Mouse (Mus musculus): Measurements from ENCODE around the gene Mall.

The Mall gene

GRCm38 (mm10) chr2:127729671-127730070 lies at the start of gene Mall:
TSS of gene Mall (minus strand) at chr2:127729932.
- peak; percentile 6 for DNase-seq

GRCm38 (mm10) chr2:127778451-127778850 lies 48.7 kb upstream of the Mall start:
- no peak for DNase-seq

GRCm38 (mm10) chr2:127775013-127775412 lies 45.3 kb upstream of the Mall start:
- DNase-seq: no peak

GRCm38 (mm10) chr2:127774578-127774941 lies 44.8 kb upstream of the Mall start:
- no peak for DNase-seq

DNA sequence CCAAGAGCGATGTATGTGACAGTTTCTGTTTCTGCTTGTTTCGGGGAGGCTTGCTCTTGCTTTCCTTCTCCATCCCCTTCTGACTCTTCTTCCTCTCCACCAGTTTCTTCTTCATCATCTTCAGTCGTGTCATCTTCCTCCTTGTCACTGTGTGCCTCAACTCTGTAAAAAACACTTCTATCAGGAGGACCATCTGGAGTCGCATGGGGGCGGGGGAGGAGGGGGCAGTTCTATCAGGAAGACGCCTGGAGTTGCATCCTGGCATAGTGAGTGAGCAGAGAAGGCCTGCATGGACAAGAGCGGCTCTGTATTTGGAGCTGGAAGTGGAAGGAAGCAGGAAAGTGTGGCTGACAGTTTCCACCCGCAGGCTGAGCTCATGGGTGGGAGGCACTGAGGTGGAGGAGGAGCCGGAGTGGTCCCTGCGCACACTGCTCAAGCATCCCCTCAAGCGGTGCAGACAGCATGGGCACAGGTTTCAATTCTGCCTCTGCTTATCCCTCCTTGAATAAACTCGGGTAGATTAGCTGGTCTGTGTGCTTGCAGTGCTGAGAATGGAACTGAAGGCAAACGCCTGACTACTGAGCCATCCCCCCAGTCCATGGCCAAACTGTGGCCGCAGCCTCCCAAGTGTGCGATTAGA lies 44.3 kb upstream of the Mall start:
- no peak for DNase-seq

GRCm38 (mm10) chr2:127761587-127761986 lies 31.9 kb upstream of the Mall start:
- DNase-seq: no peak

- no peak for DNase-seq
These were observed 30.8 kb upstream of the Mall start for GRCm38 (mm10) chr2:127760429-127761000.

GRCm38 (mm10) chr2:127760014-127760413 lies 30.3 kb upstream of the Mall start:
- DNase-seq: no peak

DNA sequence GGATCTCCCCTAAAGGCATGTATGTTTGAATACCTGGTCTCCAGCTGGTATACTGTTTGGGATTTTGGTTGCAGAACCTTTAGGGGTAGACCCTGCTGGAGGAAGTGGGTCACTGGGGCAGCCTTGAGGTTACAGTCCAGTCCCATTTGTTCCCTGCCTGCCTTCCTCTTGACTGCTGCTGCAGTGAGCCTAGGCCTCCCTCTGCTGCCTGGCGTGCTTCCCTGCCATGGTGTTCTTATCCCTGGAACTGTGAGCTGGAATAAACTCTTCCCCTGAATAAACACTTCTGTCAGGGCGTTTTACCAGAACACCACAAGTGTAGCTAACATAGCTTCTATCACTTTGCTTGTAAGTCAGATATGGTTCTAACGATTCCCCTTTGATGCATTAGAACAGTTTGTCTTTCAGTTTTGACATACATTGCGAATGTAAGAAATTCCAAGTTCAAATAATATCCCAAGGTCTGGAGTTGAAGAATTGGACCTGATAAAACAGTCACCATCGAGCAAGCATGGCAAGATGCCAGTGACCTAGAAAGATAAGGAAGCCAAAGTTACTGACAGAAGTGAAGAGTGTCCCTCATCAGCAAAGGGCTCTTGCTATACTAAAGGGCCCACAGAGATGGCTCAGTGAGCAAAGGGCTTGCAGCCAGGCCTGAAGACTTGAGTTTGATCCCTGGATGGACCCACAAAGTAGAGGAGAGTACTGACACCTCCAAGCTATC lies 29.6 kb upstream of the Mall start:
- no peak for DNase-seq

DNA sequence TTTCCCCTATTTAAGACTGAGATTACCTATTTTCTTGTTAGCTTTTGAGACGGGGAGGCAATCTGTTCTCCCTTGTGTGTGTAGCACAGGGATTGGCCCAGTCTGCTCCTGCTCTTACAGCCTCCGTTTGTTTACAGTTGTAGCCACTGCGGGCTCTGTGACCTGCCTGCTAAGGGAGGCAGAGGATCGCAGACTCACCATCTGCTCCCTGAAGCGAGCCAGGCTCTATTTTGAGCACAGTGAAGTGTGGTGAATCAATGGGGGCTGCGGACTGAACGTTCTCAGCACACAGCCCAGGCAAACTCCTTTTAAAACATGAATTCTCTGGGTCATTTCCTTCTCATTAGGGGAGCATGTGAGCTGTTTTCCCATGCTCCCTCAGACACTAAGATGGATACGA lies 27.4 kb upstream of the Mall start:
- no peak for DNase-seq

DNA sequence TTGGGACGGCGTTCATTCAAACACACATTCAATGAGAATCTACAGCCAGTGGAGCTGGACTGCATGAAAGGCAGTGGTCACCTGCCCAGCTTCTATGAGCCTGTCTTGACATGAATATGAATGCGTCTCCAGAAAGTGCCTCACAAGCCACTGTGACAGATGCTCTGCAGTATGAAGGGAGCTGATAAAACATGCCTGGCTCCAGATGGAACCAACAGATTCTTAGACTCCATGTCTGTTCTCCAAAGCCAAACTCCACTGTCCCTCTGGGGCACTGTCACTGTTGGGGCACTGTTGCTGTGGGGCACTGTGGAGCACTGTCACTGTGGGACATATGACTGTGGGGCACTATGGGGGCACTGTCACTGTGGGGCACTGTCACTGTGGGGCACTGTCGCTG lies 24.4 kb upstream of the Mall start:
- no peak for DNase-seq

GRCm38 (mm10) chr2:127751849-127752610 lies 22.3 kb upstream of the Mall start:
- no peak for DNase-seq

- DNase-seq: no peak
These were observed 19.6 kb upstream of the Mall start for GRCm38 (mm10) chr2:127749376-127749775.

- DNase-seq: no peak
These were observed 18.6 kb upstream of the Mall start for GRCm38 (mm10) chr2:127748316-127748715.

DNA sequence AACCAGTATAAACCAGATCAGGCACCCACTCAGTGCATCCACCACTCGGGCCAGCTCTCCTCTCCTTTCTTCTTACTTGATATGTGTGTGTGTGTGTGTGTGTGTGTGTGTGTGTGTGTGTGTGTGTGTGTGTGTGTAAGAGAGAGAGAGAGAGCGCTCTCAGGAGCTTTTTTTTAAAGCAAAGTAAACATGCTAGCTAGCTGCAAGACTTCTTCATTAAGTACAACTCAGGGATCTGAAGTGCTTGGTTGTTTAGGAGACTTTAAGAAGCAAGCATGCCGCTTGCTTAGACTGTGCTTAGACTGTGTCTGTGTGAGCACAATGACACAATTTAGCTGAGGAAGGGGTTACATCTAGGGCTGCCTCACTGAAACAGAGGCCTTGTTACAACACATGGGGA lies 12.9 kb upstream of the Mall start:
- no peak for DNase-seq

- no peak for DNase-seq
These were observed 11.2 kb upstream of the Mall start for GRCm38 (mm10) chr2:127740756-127741519.

DNA sequence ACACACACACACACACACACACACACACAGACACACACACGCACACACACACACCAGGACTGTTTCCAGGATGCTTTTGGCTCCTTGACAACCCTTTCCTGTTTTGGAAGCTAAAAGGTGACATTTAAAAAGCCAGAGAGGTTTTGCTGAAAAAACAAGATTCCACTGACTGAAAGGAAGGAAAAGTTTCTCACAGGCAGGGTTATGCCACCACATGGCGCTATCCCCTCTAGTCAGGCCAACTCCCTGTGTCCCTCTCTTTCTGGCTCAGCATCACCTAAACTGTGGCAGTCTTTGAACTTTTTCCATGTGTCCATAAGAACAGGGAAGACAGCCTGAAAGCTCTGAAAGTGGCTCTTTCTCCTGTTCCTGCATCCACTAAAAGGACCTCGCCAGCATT lies 8.2 kb upstream of the Mall start:
- DNase-seq: no peak

GRCm38 (mm10) chr2:127736631-127737209 lies 7.0 kb upstream of the Mall start:
- no peak for DNase-seq

GRCm38 (mm10) chr2:127735512-127736145 lies 5.9 kb upstream of the Mall start:
- DNase-seq: no peak

DNA sequence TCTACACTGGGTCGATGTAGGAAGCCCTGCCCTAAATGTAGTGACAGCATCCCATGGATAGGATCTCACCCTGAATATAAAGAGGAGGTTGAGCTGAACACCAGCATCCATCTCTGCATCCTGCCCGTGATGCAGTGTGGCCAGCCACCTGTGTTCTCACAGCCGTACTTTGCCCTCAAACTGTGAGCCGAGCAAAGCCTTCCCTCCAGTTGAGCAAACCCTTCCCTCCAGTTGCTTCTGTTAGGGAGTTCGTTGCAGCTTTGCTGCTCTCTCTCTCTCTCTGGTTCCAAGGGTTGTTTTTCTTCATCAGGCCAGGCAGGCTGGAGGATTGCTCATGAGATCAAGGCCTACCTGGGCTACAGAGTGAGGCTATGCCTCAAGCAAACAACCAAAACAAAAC lies 5.2 kb upstream of the Mall start:
- no peak for DNase-seq

DNA sequence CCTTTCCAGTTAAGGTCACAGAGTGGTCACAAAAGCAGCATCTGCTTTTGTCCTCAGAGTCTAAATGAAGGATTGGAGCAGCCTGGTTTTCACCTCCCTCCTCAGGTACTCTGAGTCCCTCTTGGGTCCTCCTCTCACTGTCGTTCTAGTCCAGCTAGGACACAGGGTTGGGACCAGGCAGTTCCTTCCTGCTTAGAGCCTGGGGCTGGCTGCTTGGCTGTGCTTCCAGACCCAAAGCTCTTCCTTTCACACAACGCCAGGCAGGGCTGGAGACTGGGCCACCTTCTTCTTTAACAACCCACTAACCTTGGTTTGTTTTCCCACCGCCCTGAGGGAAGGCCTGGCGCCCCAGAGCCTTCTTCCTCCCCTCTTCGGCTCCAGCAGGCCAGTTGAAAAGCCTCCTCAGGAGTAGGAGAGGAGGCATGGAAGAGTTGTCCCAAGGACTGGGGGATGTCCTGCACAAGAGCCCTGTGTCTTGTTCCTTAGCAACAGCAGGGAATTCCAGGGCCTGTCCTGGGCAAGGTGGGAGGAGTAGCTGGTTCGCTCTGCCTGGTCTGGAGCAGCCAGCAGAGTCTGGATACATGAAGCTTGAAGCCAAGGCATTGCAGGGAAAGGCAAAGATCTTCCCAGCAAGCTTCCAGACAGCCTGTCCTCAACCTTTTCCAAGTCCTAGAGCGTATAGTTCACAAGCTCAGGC lies 717 bp upstream of the Mall start:
- DNase-seq: no peak
